Mouse (Mus musculus): ENCODE measurements around the gene Vmn2r59. TPM values are rescaled to one million over a fixed set of nuclear protein-coding genes. Genes with fewer than 3 reads are reported as not detected.

Gene Vmn2r59
- total RNA-seq (2014; fragmentation: Nextera tagmentation), result not detected in 2 replicates
- not detected in 2 replicates for total RNA-seq (2017)

DNA sequence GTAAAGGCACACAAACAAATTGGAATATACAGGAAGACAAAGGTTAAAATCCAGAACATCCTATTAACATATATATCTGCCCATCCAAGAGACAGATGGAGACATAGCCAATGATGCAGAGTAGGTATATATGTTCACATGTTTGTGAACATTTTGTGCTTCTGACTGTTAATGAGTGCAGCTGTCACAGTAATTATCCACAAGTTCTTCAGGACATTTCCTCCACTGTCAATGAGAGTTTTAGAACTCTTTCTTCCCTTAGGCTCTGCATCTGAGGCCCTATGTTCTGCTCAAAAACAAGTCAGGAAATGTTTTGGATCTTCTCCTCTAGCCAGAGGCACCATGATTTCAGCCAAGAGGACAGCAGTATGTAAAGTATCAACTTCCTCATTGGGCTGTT, at the start of gene Vmn2r59:
Gene Vmn2r59, minus strand, starts transcription at position 101 of the 400 bp plus-strand sequence.
- ATAC-seq (replicated peaks; ENCODE audit: low FRiP score, low TSS enrichment, poor library complexity, severe bottlenecking), result no peak

DNA sequence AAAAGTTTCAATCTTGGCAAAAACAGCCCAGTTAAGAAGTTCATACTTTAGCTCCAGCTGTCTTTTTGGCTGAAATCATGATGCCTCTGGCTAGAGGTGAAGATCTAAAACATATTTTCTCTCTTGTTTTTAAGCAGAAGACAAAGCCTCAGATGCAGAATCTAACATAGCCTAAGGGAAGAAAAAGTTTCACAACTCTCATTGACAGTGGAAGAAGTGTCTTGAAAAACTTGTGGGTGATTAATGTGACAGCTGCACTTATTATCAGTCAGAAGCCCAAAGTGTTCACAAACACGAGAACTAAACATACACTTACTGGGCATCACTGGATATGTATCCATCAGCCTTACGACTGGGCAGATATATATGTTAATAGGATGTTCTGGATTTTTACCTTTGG, 48.6 kb upstream of the Vmn2r59 start, which contains the start of gene Vmn2r60:
Gene Vmn2r60, plus strand, starts transcription at position 301 of the 400 bp plus-strand sequence.
- no peak for ATAC-seq (replicated peaks; ENCODE audit: low FRiP score, low TSS enrichment, poor library complexity, severe bottlenecking)

- peak; percentile 63; the same call in 1 of the 2 replicates for ATAC-seq (replicated peaks; ENCODE audit: low FRiP score, low TSS enrichment, poor library complexity, severe bottlenecking)
Observed at GRCm38 (mm10) chr7:42107061-42107460, 48.2 kb upstream of the Vmn2r59 start.

Other genes with a start within 250 kb of the Vmn2r59 start
- not detected in 2 replicates for gene Vmn2r58, start 186.3 kb downstream of the Vmn2r59 start, total RNA-seq (2014; fragmentation: Nextera tagmentation)
- gene Vmn2r58, start 186.3 kb downstream of the Vmn2r59 start, total RNA-seq (2017), result not detected in 2 replicates
- not detected in 2 replicates for gene Vmn2r60, start 48.7 kb upstream of the Vmn2r59 start, total RNA-seq (2014; fragmentation: Nextera tagmentation)
- not detected in 2 replicates for gene Vmn2r60, start 48.7 kb upstream of the Vmn2r59 start, total RNA-seq (2017)
- gene Vmn2r61, start 201.0 kb upstream of the Vmn2r59 start, total RNA-seq (2014; fragmentation: Nextera tagmentation), result not detected in 2 replicates
- not detected in 2 replicates for gene Vmn2r61, start 201.0 kb upstream of the Vmn2r59 start, total RNA-seq (2017)

All from megakaryocyte-erythroid progenitor cell, adult 5-6 weeks (primary cell).